Mouse (Mus musculus): ENCODE data around the gene Actr5. TPM values are rescaled to one million over a fixed set of nuclear protein-coding genes. Genes with fewer than 3 reads are reported as not detected.

Gene Actr5
- total and polyA plus RNA-seq, 3 experiments: 17.0 to 20.8 TPM; not detected in 1

- no peaks in the 10 kb centered on the region for H3K36me3 ChIP-seq (ENCODE audit: control insufficient read depth in 1 of 2, insufficient read depth in 2 of 2, low read length in 2 of 2)
- no peak overlapping the region for H3K9ac ChIP-seq (ENCODE audit: control insufficient read depth, low read depth, low read length, poor library complexity, severe bottlenecking)
- TF ChIP-seq E2F4 (IDR thresholded peaks at IDR 0.05; ENCODE audit: borderline replicate concordance, low read depth, low read length) (no peak), GATA1 (IDR thresholded peaks at IDR 0.05; ENCODE audit: low read depth, low read length) (no peak), ZNF384 (IDR thresholded peaks at IDR 0.05; ENCODE audit: low read depth, low read length) (no peak), RCOR1 (IDR thresholded peaks at IDR 0.05; ENCODE audit: low read depth, low read length) (no peak), USF1 (IDR thresholded peaks at IDR 0.05; ENCODE audit: low read depth, low read length) (no peak), SMC3 (IDR thresholded peaks at IDR 0.05; ENCODE audit: low read depth, low read length) (no peak), KAT2A (conservative IDR thresholded peaks at IDR 0.05; ENCODE audit: low read depth, low read length) (no peak), MEF2A (IDR thresholded peaks at IDR 0.05; ENCODE audit: extremely low read depth, insufficient replicate concordance, low read depth, low read length, poor library complexity, severe bottlenecking) (no peak), UBTF (IDR thresholded peaks at IDR 0.05; ENCODE audit: borderline replicate concordance, insufficient read depth, low read depth, low read length) (no peak), CHD2 (IDR thresholded peaks at IDR 0.05; ENCODE audit: low read length) (no peak), TBP (IDR thresholded peaks at IDR 0.05; ENCODE audit: low read depth, low read length) (no peak)
- no peak overlapping the region for H3K27ac ChIP-seq (ENCODE audit: control insufficient read depth, low read depth, low read length)
- no peaks in the 10 kb centered on the region for H3K9me3 ChIP-seq (replicated peaks; ENCODE audit: insufficient read depth, low read length)
- H3K79me2 ChIP-seq (ENCODE audit: control insufficient read depth, insufficient read depth, low read length, poor library complexity): no peaks in the 10 kb centered on the region
- no peaks in the 10 kb centered on the region for H3K4me1 ChIP-seq (ENCODE audit: control insufficient read depth in 1 of 2, insufficient read depth in 2 of 2, low read length in 2 of 2)
- DNase-seq (ENCODE audit: low read depth, low spot score): no peak
- no peaks in the 10 kb centered on the region for H3K27me3 ChIP-seq (ENCODE audit: control insufficient read depth in 1 of 2, insufficient read depth in 2 of 2, low read length in 2 of 2)
- no peak overlapping the region for H3K4me3 ChIP-seq (ENCODE audit: control insufficient read depth in 1 of 2, insufficient read depth in 1 of 2, low read depth in 2 of 2, low read length in 2 of 2)
Observed at GRCm38 (mm10) chr2:158673493-158673892, 48.8 kb downstream of the Actr5 start.

GRCm38 (mm10) chr2:158674131-158674530 is 49.4 kb downstream of the Actr5 start:
- H3K4me1 ChIP-seq (ENCODE audit: control insufficient read depth in 1 of 2, insufficient read depth in 2 of 2, low read length in 2 of 2): no peaks in the 10 kb centered on the region
- no peaks in the 10 kb centered on the region for H3K79me2 ChIP-seq (ENCODE audit: control insufficient read depth, insufficient read depth, low read length, poor library complexity)
- no peaks in the 10 kb centered on the region for H3K27me3 ChIP-seq (ENCODE audit: control insufficient read depth in 1 of 2, insufficient read depth in 2 of 2, low read length in 2 of 2)
- H3K27ac ChIP-seq (ENCODE audit: control insufficient read depth, low read depth, low read length): no peak overlapping the region
- TF ChIP-seq RCOR1 (IDR thresholded peaks at IDR 0.05; ENCODE audit: low read depth, low read length) (no peak), ZMIZ1 (IDR thresholded peaks at IDR 0.05; ENCODE audit: low read depth, low read length) (no peak), EP300 (IDR thresholded peaks at IDR 0.05; ENCODE audit: low read depth in 1 of 2, low read length in 2 of 2) (no peak), ELF1 (IDR thresholded peaks at IDR 0.05; ENCODE audit: low read depth, low read length) (no peak), MYC (IDR thresholded peaks at IDR 0.05; ENCODE audit: low read depth, low read length) (no peak), ZC3H11A (IDR thresholded peaks at IDR 0.05; ENCODE audit: low read depth, low read length) (no peak), MAX (IDR thresholded peaks at IDR 0.05; ENCODE audit: low read length) (no peak), E2F4 (IDR thresholded peaks at IDR 0.05; ENCODE audit: borderline replicate concordance, low read depth, low read length) (no peak), KAT2A (conservative IDR thresholded peaks at IDR 0.05; ENCODE audit: low read depth, low read length) (no peak), ZKSCAN1 (IDR thresholded peaks at IDR 0.05; ENCODE audit: low read depth, low read length) (no peak), NRF1 (IDR thresholded peaks at IDR 0.05; ENCODE audit: insufficient read depth, low read depth, low read length, poor library complexity, severe bottlenecking) (no peak), USF1 (IDR thresholded peaks at IDR 0.05; ENCODE audit: low read depth, low read length) (no peak)
- H3K4me3 ChIP-seq (ENCODE audit: control insufficient read depth in 1 of 2, insufficient read depth in 1 of 2, low read depth in 2 of 2, low read length in 2 of 2): no peak overlapping the region
- H3K36me3 ChIP-seq (ENCODE audit: control insufficient read depth in 1 of 2, insufficient read depth in 2 of 2, low read length in 2 of 2): no peaks in the 10 kb centered on the region
- no peaks in the 10 kb centered on the region for H3K9me3 ChIP-seq (replicated peaks; ENCODE audit: insufficient read depth, low read length)
- H3K9ac ChIP-seq (ENCODE audit: control insufficient read depth, low read depth, low read length, poor library complexity, severe bottlenecking): no peak overlapping the region
- DNase-seq (ENCODE audit: low read depth, low spot score): no peak

Measured in MEL (cell line).